Mouse (Mus musculus) hindbrain, embryonic 12.5 days (tissue): ENCODE results near the gene Lhfpl5. TPM values are rescaled to one million over a fixed set of nuclear protein-coding genes. Genes with fewer than 3 reads are reported as not detected.
A peak's percentile ranks its signal among the peaks of the same experiment; 100 is the strongest.
"Not testable (repeated sequence)": the region's sequence is repeated elsewhere in the genome, so short reads cannot be mapped to it uniquely, and the experiment has no call there.

Experiments used
- ATAC-seq: fragments of 200-750 bp; cut with Nextera tagmentation; 2 replicates; pipeline ENCODE4 v1.8.0; 2017; ENCODE audit warnings: moderate TSS enrichment; ENCODE audit not compliant: low FRiP score
- H3K27ac ChIP-seq: fragments of 300-500 bp; sonication (generic); 2 replicates; pipeline ENCODE4 v1.5.1; 2016; ENCODE audit warnings: mild to moderate bottlenecking
- H3K27me3 ChIP-seq: fragments of 300-500 bp; sonication (generic); 2 replicates; pipeline ENCODE4 v1.6.1; 2016; ENCODE audit warnings: mild to moderate bottlenecking
- H3K36me3 ChIP-seq: fragments of 300-500 bp; sonication (generic); 2 replicates; pipeline ENCODE4 v1.6.1; 2016; ENCODE audit warnings: mild to moderate bottlenecking
- H3K4me1 ChIP-seq: fragments of 300-500 bp; sonication (generic); 2 replicates; pipeline ENCODE4 v1.6.1; 2016
- H3K4me2 ChIP-seq: fragments of 300-500 bp; sonication (generic); replicated peaks from 2 replicates; pipeline ENCODE4 v1.6.1; 2016; ENCODE audit warnings: mild to moderate bottlenecking
- H3K4me3 ChIP-seq: fragments of 300-500 bp; sonication (generic); 2 replicates; pipeline ENCODE4 v1.5.1; 2016; ENCODE audit warnings: mild to moderate bottlenecking
- H3K9ac ChIP-seq: fragments of 300-500 bp; sonication (generic); 2 replicates; pipeline ENCODE4 v1.6.1; 2016; ENCODE audit warnings: mild to moderate bottlenecking, moderate library complexity
- H3K9me3 ChIP-seq: fragments of 300-500 bp; sonication (generic); replicated peaks from 2 replicates; pipeline ENCODE4 v1.6.1; 2016; ENCODE audit warnings: mild to moderate bottlenecking
- WGBS: fragments of 180-500 bp; shearing (Covaris S2); methylation state at CpG from one replicate; pipeline ENCODE4 v1.1.7; 2016; 5-methylcytosine and 5-hydroxymethylcytosine counted together
- polyA plus RNA-seq: library from polyadenylated mRNA; unstranded; fragments of >200 nt; fragmentation: Nextera tagmentation; extraction: Ambion mirVana; gene quantifications from 2 replicates; pipeline ENCODE4 v1.2.1, GENCODE M21; 2016

Gene Lhfpl5
- polyA plus RNA-seq, 1 experiment from 2014 or later: 3.4 TPM

DNA sequence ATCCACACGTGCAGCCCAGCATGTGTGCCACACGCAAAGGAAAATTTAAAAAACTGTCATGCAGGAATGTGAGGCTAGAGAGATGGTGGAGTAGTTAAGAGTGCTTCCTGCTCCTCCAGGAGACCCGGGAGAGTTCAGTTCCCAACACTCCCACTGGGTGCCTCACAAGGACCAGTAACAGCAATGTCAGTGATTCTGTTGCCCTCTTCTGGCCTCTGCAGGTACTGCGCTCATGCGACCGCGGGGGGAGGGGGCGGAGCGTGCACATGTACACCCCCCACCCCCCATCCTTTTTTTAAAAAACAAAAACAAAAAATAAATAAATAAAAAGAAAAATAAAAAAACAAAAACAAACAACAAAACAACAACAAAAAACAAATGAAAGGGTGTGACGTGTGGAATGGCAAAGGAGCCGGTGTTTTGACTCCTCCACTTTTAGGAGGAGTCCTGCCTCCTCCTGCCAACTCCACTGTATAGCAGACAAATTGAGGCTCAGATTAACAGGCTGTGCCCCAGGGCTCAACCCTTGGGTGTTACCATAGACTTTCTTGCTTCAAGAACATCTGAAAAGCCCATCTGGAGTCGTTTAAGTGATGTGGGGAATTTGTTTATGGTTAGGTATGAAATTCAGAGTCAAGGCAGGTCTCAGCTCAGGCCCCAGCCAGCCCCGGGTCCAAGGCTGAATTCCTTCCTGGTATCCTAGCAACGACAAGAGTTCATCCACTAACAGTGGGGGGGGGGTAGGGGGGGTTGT, 22.2 kb upstream of the Lhfpl5 start:
- no peak overlapping the region for H3K4me3 ChIP-seq
- ATAC-seq: no peak
- WGBS: 5% methylated on average over 14 of the region's 14 CpGs
- peaks cover 15% of the 10 kb centered on the region for H3K4me1 ChIP-seq
- H3K9me3 ChIP-seq: no peaks in the 10 kb centered on the region
- H3K27ac ChIP-seq: no peak overlapping the region
- no peaks in the 10 kb centered on the region for H3K36me3 ChIP-seq
- no peaks in the 10 kb centered on the region for H3K27me3 ChIP-seq
- no peak overlapping the region for H3K9ac ChIP-seq
- H3K4me2 ChIP-seq: no peak overlapping the region

DNA sequence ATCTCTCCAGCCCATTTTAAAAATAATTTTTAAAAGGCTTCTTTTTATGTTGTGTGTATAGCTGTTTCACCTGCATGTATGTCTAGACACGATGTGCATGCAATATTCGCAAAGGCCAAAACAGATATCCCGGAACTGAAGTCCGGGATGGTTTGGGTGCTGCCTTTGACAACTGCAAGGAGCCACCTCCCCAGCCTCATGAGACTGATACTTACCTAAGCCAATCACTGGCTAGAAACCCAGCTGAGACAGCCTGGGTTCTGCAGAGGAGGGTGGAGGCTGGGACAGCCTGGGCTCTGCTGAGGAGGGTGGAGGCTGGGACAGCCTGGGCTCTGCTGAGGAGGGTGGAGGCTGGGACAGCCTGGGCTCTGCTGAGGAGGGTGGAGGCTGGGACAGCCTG, 21.4 kb upstream of the Lhfpl5 start:
- ATAC-seq, H3K36me3 ChIP-seq, H3K4me2 ChIP-seq, H3K9me3 ChIP-seq, H3K4me3 ChIP-seq, H3K27ac ChIP-seq, H3K9ac ChIP-seq, H3K27me3 ChIP-seq: not testable (repeated sequence)
- peaks cover 15% of the 10 kb centered on the region for H3K4me1 ChIP-seq
- WGBS: 90% methylated on average over 4 of the region's 4 CpGs

DNA sequence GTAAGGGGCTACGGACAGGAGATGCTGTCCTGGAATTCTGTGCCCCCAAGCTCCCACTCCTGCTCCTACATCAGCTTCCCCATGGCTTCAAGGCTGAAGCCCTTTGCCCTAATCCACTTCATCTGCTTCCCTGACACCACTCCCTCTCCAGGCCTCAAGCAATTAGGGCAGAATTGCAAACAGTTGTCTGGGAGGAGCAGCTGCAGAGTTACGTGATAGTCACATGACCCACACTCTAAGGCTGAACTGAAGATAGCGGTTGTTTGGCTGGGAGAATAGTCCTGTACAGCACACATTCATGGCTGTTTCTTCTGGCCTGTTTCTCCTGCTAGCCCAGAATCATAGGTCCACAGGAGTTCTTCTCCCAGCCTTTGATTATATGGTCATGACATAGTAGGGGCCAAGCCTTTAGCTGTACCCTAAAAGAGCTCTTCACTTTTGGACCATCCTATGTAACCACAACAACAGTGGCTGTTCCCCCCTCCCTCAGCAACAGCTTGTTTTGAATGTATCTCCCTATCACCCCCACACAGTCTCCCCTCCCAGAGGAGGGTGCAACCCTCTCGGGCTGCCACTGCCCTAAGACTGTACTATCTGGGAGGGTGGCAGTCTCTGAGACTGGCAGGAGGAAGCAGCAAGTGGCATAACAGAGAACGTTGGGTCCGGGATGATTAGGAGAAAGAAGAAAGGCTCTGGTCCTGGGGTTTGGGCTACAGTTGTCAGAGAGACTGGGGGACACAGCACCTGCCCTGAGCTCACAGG, 18.6 kb upstream of the Lhfpl5 start:
- Histone ChIP-seq H3K9ac (no peak overlapping the region), H3K36me3 (no peaks in the 10 kb centered on the region), H3K9me3 (no peaks in the 10 kb centered on the region), H3K27ac (no peak overlapping the region), H3K4me2 (no peak overlapping the region), H3K27me3 (no peaks in the 10 kb centered on the region), H3K4me1 (peaks cover 15% of the 10 kb centered on the region), H3K4me3 (no peak overlapping the region)
- WGBS: 50% methylated on average over 6 of the region's 6 CpGs
- ATAC-seq: peak; percentile 13; the same call in 1 of the 2 replicates

DNA sequence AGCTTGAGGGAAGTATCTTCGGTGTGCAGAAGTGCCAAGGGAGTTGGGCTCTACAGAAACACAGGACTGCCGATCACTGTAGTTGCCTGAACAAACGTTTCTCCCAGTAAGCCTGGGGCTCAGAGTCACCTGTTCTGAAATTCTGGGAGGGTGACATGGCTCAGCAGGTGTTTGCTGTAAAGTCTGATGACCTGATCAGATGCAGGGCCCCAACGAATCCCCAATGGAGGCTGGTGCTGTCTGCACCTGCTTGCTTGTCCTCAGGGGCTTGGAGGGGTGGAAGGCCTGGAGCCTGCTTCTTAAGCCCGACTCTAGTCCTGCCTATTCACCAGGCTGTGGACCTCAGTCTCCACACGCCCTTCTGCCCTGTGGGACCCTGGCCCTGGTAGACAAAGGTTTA, 17.7 kb upstream of the Lhfpl5 start:
- no peak for ATAC-seq
- Histone ChIP-seq H3K27me3 (no peaks in the 10 kb centered on the region), H3K27ac (no peak overlapping the region), H3K4me3 (no peak overlapping the region), H3K4me1 (peaks cover 14% of the 10 kb centered on the region), H3K9ac (no peak overlapping the region), H3K4me2 (no peak overlapping the region), H3K9me3 (no peaks in the 10 kb centered on the region), H3K36me3 (no peaks in the 10 kb centered on the region)
- 70% methylated on average over 6 of the region's 6 CpGs for WGBS

- Histone ChIP-seq H3K4me3 (no peak within 1 kb of the TSS), H3K4me1 (peaks cover 7% of the 10 kb centered on the region; the same call in 1 of the 2 replicates), H3K36me3 (no peaks in the 10 kb centered on the region), H3K27me3 (no peaks in the 10 kb centered on the region), H3K9me3 (no peaks in the 10 kb centered on the region), H3K9ac (no peak within 1 kb of the TSS), H3K4me2 (no peak within 1 kb of the TSS), H3K27ac (no peak within 1 kb of the TSS)
- WGBS: 91% methylated on average over 4 of the region's 4 CpGs
- ATAC-seq: no peak
Measured at GRCm38 (mm10) chr17:28560598-28560997, 14.8 kb upstream of the Lhfpl5 start, which contains the start of gene Clps. Gene Clps (minus strand): TSS chr17:28560766.

DNA sequence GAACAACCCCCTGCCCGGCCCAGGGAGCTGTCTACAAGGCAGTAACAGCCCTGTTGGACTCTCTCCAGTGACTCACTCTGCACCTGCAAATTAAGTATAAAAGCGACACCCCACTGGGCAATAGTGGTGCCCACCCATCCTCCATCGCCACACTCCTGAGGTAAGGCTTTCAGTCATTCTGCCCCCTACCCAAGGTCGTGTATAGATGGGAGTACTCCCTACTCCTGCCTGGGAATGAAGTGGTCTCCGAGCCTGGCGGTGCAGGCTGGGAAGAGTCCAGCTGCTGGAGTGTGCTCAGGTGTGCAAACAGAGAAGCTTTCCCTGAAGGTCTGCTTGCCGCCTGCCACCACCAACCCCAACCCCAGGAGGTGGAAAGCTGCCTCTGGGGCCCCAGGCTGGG, 13.8 kb upstream of the Lhfpl5 start:
- WGBS: 58% methylated on average over 7 of the region's 7 CpGs
- Histone ChIP-seq H3K27me3 (no peaks in the 10 kb centered on the region), H3K4me1 (peaks cover 5% of the 10 kb centered on the region; the same call in 1 of the 2 replicates), H3K27ac (no peak overlapping the region), H3K4me2 (no peak overlapping the region), H3K36me3 (no peaks in the 10 kb centered on the region), H3K9me3 (no peaks in the 10 kb centered on the region), H3K9ac (no peak overlapping the region), H3K4me3 (no peak overlapping the region)
- ATAC-seq: no peak

GRCm38 (mm10) chr17:28565181-28565580, 10.3 kb upstream of the Lhfpl5 start:
- H3K4me3 ChIP-seq: no peak overlapping the region
- H3K4me1 ChIP-seq: no peaks in the 10 kb centered on the region
- H3K36me3 ChIP-seq: no peaks in the 10 kb centered on the region
- ATAC-seq: no peak
- no peak overlapping the region for H3K4me2 ChIP-seq
- no peak overlapping the region for H3K9ac ChIP-seq
- H3K27me3 ChIP-seq: no peaks in the 10 kb centered on the region
- H3K9me3 ChIP-seq: no peaks in the 10 kb centered on the region
- no peak overlapping the region for H3K27ac ChIP-seq

- Histone ChIP-seq H3K27ac (no peak overlapping the region), H3K4me2 (no peak overlapping the region), H3K4me3 (no peak overlapping the region), H3K36me3 (no peaks in the 10 kb centered on the region), H3K4me1 (no peaks in the 10 kb centered on the region), H3K9me3 (no peaks in the 10 kb centered on the region), H3K9ac (no peak overlapping the region), H3K27me3 (no peaks in the 10 kb centered on the region)
- ATAC-seq: no peak
- 27% methylated on average over 3 of the region's 3 CpGs for WGBS
Measured at GRCm38 (mm10) chr17:28567541-28567940, 7.9 kb upstream of the Lhfpl5 start.

GRCm38 (mm10) chr17:28571868-28572267, 3.6 kb upstream of the Lhfpl5 start:
- ATAC-seq: no peak
- H3K27ac ChIP-seq: no peak overlapping the region
- 82% methylated on average over 3 of the region's 3 CpGs for WGBS
- no peaks in the 10 kb centered on the region for H3K36me3 ChIP-seq
- no peaks in the 10 kb centered on the region for H3K9me3 ChIP-seq
- H3K27me3 ChIP-seq: peaks cover 5% of the 10 kb centered on the region
- peaks cover 10% of the 10 kb centered on the region for H3K4me1 ChIP-seq
- no peak overlapping the region for H3K9ac ChIP-seq
- no peak overlapping the region for H3K4me2 ChIP-seq
- no peak overlapping the region for H3K4me3 ChIP-seq

DNA sequence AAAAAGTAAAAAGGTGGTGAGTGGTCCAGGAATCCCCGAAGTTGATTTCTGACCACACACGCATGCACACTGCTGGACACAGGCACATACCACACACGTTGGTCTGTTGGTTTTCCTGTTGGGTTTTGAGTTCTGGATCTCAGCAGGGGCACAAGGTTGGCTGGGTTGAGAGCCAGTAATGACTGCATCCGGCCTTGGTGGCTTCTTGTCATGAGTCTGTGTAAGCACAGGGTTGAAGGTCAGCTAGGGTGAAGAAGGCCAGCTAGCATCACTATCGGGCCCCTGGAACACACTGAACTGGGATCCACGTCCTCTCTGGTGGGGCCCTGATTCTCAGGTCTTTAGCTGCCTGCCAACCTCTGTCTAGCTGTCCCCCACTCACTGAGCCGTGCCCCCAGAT, 2.9 kb upstream of the Lhfpl5 start:
- Histone ChIP-seq H3K9ac (no peak overlapping the region), H3K4me3 (no peak overlapping the region), H3K4me1 (peaks cover 10% of the 10 kb centered on the region), H3K36me3 (no peaks in the 10 kb centered on the region), H3K27me3 (peaks cover 5% of the 10 kb centered on the region), H3K4me2 (no peak overlapping the region), H3K9me3 (no peaks in the 10 kb centered on the region), H3K27ac (no peak overlapping the region)
- 84% methylated on average over 7 of the region's 7 CpGs for WGBS
- ATAC-seq: no peak

GRCm38 (mm10) chr17:28572941-28573340, 2.5 kb upstream of the Lhfpl5 start:
- no peak for ATAC-seq
- H3K9me3 ChIP-seq: no peaks in the 10 kb centered on the region
- H3K4me1 ChIP-seq: peaks cover 10% of the 10 kb centered on the region
- no peak overlapping the region for H3K4me3 ChIP-seq
- peaks cover 5% of the 10 kb centered on the region for H3K27me3 ChIP-seq
- no peak overlapping the region for H3K9ac ChIP-seq
- no peak overlapping the region for H3K27ac ChIP-seq
- no peak overlapping the region for H3K4me2 ChIP-seq
- no peaks in the 10 kb centered on the region for H3K36me3 ChIP-seq
- 79% methylated on average over 6 of the region's 6 CpGs for WGBS

GRCm38 (mm10) chr17:28580396-28580795, 5.0 kb downstream of the Lhfpl5 start:
- H3K36me3 ChIP-seq: no peaks in the 10 kb centered on the region
- H3K4me2 ChIP-seq: no peak overlapping the region
- peaks cover 2% of the 10 kb centered on the region; the same call in 1 of the 2 replicates for H3K27me3 ChIP-seq
- no peak overlapping the region for H3K4me3 ChIP-seq
- H3K27ac ChIP-seq: no peak overlapping the region
- WGBS: 5% methylated on average over 9 of the region's 9 CpGs
- ATAC-seq: no peak
- no peak overlapping the region for H3K9ac ChIP-seq
- peaks cover 6% of the 10 kb centered on the region for H3K4me1 ChIP-seq
- no peaks in the 10 kb centered on the region for H3K9me3 ChIP-seq

DNA sequence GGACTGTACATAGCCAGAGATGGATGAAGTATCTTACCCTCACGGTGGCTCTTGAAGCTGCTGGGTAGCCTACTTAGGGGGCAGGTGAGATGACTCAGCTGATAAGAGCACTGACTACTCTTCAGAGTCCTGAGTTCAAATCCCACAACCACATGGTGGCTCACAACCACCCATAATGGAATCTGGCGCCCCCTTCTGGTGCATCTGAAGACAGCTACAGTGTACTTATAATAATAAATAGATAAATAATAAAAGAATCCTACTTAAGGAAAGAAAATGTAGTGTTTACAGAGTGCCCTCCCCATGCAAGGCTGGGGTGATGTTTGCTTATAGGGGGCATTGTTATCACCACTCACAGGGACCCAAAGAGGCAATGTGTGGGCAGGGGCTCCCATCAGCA, 5.6 kb downstream of the Lhfpl5 start:
- H3K4me2 ChIP-seq: no peak overlapping the region
- no peaks in the 10 kb centered on the region for H3K4me1 ChIP-seq
- ATAC-seq: no peak
- no peak overlapping the region for H3K27ac ChIP-seq
- H3K27me3 ChIP-seq: no peaks in the 10 kb centered on the region
- no peaks in the 10 kb centered on the region for H3K36me3 ChIP-seq
- WGBS: 54% methylated on average over 2 of the region's 2 CpGs
- H3K9me3 ChIP-seq: no peaks in the 10 kb centered on the region
- H3K9ac ChIP-seq: no peak overlapping the region
- no peak overlapping the region for H3K4me3 ChIP-seq
